Mouse (Mus musculus): Measurements from ENCODE around the gene Specc1.

GRCm38 (mm10) chr11:62259214-62259613 is 302.7 kb downstream of the Specc1 start:
- TF ChIP-seq CTCF (conservative IDR thresholded peaks at IDR 0.05 in 1 of 2, IDR thresholded peaks at IDR 0.05 in 1 of 2; ENCODE audit: low read depth in 2 of 2, low read length in 2 of 2) = no peak
- no peak for TF ChIP-seq EP300 (IDR thresholded peaks at IDR 0.05; ENCODE audit: low read length)
- no peak for TF ChIP-seq TCF12 (IDR thresholded peaks at IDR 0.05; ENCODE audit: low read depth, low read length)
- TF ChIP-seq SMC3 (IDR thresholded peaks at IDR 0.05; ENCODE audit: low read depth, low read length) = no peak
- TF ChIP-seq ZKSCAN1 (IDR thresholded peaks at IDR 0.05; ENCODE audit: borderline replicate concordance, low read depth, low read length) = no peak
- TF ChIP-seq NELFE (IDR thresholded peaks at IDR 0.05; ENCODE audit: low read depth, low read length) = no peak
- TF ChIP-seq E2F4 (IDR thresholded peaks at IDR 0.05; ENCODE audit: insufficient replicate concordance, low read depth, low read length) = no peak
- TF ChIP-seq MAFK (IDR thresholded peaks at IDR 0.05; ENCODE audit: insufficient replicate concordance, low read length) = no peak
- no peak for TF ChIP-seq POLR2A (IDR thresholded peaks at IDR 0.05; ENCODE audit: low read depth, low read length)
- no peak for TF ChIP-seq MEF2A (IDR thresholded peaks at IDR 0.05; ENCODE audit: borderline replicate concordance, low read depth, low read length)
- no peak for TF ChIP-seq ZC3H11A (IDR thresholded peaks at IDR 0.05; ENCODE audit: low read depth, low read length)

Measured in CH12.LX (cell line).